Mouse (Mus musculus) hindlimb bud, embryonic 11.5 days (tissue): ENCODE measurements around the gene Slc27a1.

Experiments used
- DNase-seq: peaks from one replicate; pipeline ENCODE4 v3.0.0-alpha.2; 2012; ENCODE audit warnings: low read depth, low spot score; ENCODE audit errors: extremely low spot score

Gene Slc27a1

GRCm38 (mm10) chr8:71580201-71580600 is 11.5 kb downstream of the Slc27a1 start:
- DNase-seq = no peak

GRCm38 (mm10) chr8:71586891-71587290 is 18.2 kb downstream of the Slc27a1 start:
- DNase-seq = no peak

GRCm38 (mm10) chr8:71588762-71589161 is 20.1 kb downstream of the Slc27a1 start:
- no peak for DNase-seq

DNA sequence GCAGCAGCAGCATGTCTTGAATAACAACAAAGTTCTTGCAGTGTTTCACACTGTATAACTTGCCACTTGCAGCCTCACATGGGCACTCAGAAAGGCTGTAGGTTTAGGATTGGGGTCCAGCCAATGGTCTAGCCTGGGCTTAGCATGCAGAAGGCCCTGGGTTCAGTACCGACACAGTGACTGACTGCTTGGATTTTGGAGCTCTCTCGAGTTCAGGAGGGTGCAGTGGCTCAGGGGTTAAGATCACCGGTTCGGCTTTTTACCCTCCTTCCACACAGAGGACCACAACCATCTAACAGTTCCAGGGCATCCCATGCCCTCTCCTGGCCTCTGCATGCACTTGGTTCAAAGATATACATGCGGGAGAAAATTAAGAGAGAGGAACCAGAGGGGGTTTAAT is 22.3 kb downstream of the Slc27a1 start:
- no peak for DNase-seq

DNA sequence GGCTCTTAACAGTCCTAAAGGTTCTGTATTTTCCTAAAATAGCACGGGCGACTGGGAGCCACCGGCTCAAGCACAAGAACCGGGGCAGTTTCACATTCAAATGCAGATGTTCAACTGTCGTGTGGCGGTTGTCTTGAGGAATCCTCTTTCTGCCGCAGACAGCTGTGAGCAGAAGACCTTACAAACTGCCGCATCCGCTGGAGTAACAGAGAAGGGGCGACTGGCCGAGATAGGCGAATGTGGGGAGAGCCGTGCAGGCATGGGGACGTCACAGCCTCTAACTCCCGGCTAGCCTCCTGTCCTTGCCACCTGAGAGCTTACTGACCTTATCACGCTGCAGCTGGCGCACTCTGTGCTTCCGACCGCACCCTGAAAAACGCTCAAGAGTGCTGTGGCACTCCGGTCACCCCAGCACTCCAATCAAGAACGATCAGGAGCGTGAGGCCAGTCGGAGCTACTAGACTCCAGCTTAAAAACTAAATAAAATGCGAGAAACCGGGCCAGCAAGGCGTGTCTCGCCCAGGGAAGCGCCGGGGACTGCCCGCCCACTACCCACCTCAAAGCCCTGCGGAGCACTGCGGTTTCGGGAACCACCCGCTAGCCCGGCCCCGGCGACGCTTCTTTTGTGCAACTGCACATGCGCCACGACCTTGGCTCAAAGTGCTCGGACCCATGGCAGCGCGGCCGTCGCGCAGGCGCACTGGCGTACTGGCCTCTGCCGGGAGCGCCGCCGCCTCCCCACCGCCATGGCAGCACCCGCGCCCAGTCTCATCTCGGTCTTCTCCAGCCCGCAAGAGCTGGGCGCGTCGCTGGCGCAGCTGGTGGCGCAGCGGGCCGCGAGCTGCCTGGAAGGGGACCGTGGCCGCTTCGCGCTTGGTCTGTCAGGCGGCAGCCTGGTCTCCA is 23.0 kb downstream of the Slc27a1 start, which contains the start of gene Pgls:
TSS of gene Pgls (plus strand) at position 706 of the 903 bp plus-strand sequence.
- DNase-seq = no peak

DNA sequence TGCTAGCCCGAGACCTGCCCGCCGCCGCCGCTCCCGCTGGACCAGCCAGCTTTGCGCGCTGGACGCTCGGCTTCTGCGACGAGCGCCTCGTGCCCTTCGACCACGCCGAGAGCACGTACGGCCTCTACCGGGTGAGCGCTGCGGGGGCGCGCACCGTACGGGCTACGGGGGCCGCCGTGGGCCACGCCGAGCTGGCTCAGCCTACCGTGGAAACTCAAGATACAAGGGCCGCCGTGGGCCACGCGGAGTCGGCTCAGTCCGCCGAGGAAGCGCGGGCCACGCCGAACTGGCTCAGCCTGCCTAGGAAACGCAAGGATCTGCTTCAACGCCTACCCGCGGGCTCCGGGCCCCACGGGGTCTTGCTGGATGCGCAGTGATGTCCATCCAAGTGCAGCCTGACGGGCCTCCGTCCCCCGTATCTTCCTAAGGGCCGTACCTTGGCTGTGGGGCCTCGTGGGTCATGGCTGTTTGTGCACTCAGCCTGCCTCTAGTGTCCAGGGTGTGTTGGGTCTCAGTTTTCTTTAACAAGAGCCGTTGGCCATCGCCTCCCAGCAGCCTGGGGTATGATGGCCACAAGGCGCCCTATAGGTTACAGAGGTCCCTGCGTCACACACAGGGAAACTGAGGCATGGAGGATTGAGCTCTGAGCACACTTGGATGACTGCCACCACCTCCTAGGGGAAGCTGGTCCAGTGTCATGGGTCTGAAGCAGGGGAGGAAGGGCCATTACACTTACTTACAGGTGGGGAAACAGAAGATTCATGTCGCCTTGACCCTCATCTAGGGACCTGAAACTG is 23.9 kb downstream of the Slc27a1 start:
- no peak for DNase-seq

DNA sequence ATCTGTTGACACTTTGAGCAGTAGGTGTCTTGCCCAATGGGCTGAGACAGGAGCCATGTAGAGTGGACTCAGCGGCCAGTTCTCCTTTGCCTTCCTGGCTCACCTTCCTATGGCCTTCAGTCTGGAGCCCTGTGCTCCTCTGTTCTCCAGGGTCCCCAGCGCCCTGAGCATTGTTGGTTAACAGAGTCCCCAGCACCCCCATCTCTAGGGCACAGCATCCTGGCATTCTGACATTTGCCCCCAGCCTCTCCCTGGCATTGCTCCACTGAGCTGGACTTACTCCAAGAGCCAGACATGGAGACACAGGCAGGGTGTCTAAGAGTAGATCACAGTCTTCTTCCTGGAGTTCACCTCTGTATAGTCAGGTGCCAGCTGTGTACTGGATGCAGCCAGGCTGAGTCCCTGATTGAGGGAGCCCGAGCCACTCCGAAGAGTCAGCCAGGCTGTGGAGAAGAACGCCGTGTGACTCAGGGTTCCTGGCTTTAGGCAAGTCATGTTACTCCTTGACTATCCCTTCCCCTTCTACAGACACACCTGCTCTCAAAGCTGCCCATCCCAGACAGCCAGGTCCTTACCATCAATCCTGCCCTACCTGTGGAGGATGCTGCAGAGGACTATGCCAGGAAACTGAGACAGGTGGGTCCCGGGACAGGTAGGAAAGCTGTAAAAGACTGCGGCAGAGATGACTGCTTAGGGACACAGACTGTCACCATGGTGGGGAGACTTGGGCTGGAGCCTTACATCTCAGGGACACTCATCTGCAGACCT is 25.1 kb downstream of the Slc27a1 start:
- no peak for DNase-seq

- DNase-seq = no peak
Observed at GRCm38 (mm10) chr8:71594324-71594722, 25.6 kb downstream of the Slc27a1 start.

- no peak for DNase-seq
Observed at GRCm38 (mm10) chr8:71595862-71596261, 27.2 kb downstream of the Slc27a1 start.

GRCm38 (mm10) chr8:71596384-71596783 is 27.7 kb downstream of the Slc27a1 start:
- DNase-seq = no peak

DNA sequence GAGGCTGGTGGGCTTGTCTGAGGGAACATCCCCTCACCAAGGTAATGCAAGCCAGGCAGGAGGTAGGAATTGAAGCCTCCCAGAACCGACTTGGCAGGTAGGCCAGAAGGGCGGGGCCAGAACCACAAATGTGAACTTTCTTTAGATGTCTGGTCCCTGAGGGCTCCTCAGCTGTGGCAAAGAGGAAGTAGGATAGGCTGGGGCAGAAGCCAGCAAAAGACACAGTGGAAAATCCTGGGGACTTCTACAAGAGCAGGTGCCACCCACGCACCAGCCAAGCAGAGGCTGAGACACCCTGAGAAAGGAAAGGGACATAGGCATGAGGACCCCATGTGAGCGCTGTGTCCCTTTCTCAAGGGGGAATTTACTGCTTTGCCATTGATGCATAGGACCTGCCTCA is 28.1 kb downstream of the Slc27a1 start:
- no peak for DNase-seq

- no peak for DNase-seq
Observed at GRCm38 (mm10) chr8:71597451-71597850, 28.8 kb downstream of the Slc27a1 start, which contains the start of gene Fam129c. Gene Fam129c (plus strand): TSS chr8:71597648.

GRCm38 (mm10) chr8:71598375-71598774 is 29.7 kb downstream of the Slc27a1 start:
- DNase-seq = no peak

- DNase-seq = no peak
Observed at GRCm38 (mm10) chr8:71598841-71599240, 30.2 kb downstream of the Slc27a1 start.

GRCm38 (mm10) chr8:71601939-71602665 is 33.4 kb downstream of the Slc27a1 start:
- DNase-seq = no peak

GRCm38 (mm10) chr8:71602666-71603334 is 34.1 kb downstream of the Slc27a1 start:
- DNase-seq = no peak

GRCm38 (mm10) chr8:71604021-71604420 is 35.3 kb downstream of the Slc27a1 start:
- DNase-seq = no peak

- peak; percentile 86 for DNase-seq
Observed at GRCm38 (mm10) chr8:71610822-71611651, 42.4 kb downstream of the Slc27a1 start, which contains the start of gene Colgalt1. Gene Colgalt1 (plus strand): TSS chr8:71610998.

GRCm38 (mm10) chr8:71612141-71612540 is 43.5 kb downstream of the Slc27a1 start:
- DNase-seq = no peak
